Mouse (Mus musculus): ENCODE data around the gene Acsf2. TPM values are rescaled to one million over a fixed set of nuclear protein-coding genes. Genes with fewer than 3 reads are reported as not detected.

Acsf2 gene
- polyA plus RNA-seq, 1 experiment from 2014 or later, result 4.1 TPM

DNA sequence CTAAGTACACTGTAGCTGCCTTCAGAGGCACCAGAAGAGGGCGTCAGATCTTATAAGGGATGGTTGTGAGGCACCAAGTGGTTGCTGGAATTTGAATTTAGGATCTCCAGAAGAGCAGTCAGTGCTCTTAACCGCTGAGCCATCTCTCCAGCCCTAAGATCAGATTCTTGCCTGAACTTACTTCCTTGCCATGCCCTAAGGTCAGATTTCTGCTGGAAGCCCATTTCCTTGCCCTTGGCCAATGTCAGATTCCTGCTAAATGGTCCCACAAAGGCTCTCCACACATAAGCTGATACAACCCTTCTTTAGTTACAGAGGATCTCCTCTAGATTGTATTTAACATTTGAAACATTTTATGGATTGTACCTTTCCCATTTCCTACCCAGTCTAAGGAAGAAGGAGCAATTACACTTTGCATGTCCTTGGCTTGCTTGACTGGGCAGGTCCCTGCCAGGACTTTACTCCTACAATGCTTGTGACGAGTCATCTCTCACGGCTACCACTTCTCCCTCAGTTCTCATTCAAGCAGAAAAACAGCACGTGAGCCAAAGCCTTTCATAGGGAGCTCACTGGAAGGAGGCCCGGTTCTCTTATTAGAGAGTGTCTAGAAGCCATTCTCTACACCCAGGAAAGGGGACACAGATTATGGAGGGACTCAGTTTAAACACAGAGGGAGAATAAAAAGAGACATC is 19.2 kb upstream of the Acsf2 start:
- Histone ChIP-seq H3K9me3 (no peaks in the 10 kb centered on the region), H3K4me1 (no peaks in the 10 kb centered on the region), H3K4me3 (no peak overlapping the region), H3K27ac (replicated peaks) (no peak overlapping the region), H3K36me3 (replicated peaks) (no peaks in the 10 kb centered on the region), H3K27me3 (replicated peaks; ENCODE audit: low read depth, poor library complexity, severe bottlenecking) (peaks cover 2% of the 10 kb centered on the region)
- WGBS, result 69% methylated on average over 6 of the region's 6 CpGs
- no peak for DNase-seq (ENCODE audit: low spot score)

DNA sequence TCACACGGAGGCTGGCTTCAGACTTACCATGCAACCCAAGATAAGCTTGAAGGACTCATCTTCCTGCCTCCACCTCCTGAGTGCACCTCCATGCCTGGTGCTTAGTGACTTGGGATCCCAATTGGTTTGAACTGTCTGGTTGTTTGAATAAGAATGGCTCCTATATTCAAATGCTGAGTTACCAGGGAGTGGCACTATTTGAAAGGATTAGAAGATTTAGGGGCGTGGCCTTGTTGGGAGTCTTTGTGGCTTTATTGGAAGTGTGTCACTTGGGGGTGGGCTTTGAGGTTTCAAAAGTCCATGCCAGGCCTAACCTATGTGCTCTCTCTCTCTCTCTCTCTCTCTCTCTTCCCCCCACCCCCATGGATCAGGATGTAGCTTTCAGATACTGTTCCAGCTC is 16.0 kb upstream of the Acsf2 start:
- no peak overlapping the region for H3K4me3 ChIP-seq
- 93% methylated on average over 2 of the region's 2 CpGs for WGBS
- H3K9me3 ChIP-seq, result no peaks in the 10 kb centered on the region
- no peak overlapping the region for H3K27ac ChIP-seq (replicated peaks)
- no peak for DNase-seq (ENCODE audit: low spot score)
- no peaks in the 10 kb centered on the region for H3K4me1 ChIP-seq
- H3K36me3 ChIP-seq (replicated peaks), result no peaks in the 10 kb centered on the region
- H3K27me3 ChIP-seq (replicated peaks; ENCODE audit: low read depth, poor library complexity, severe bottlenecking), result peaks cover 10% of the 10 kb centered on the region

DNA sequence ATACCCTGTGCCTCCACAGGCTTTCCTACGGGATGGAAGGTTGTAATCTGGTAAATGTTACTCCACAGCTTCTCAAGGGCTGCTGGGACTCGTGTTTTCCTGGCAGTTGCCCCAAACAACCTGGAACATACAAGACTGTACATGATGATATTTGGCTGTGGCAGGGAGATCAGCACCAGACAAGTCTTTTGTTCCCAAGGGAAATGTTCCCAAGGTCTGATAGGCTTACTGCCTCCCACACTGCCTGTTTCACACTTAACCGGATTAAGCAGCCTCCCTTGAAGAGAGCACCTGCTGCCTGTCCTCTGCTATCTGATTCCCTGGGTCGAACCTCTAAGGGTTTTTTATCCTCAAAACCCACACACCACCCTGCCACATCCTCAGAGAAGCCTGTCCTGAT is 13.8 kb upstream of the Acsf2 start:
- no peaks in the 10 kb centered on the region for H3K4me1 ChIP-seq
- WGBS, result 29% methylated on average over 4 of the region's 4 CpGs
- no peak for DNase-seq (ENCODE audit: low spot score)

DNA sequence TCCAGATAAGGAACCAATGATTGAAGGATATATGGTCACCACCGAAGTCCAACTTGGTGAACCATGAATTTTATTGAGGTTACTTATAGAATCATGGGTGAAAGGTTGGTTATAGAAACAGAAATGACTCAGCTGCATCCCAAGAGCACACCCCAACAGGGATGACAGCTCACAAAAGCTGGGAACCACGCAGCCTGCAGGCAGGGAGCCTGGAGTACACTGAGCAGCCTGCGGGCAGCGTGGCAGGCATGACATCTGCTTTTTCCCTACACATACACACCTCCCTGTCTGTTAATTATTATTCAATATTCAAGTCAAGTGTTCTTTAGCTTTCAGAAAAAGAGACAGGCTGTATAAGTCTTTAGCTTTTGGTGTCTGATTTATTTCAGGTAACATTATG is 12.9 kb upstream of the Acsf2 start:
- H3K4me1 ChIP-seq, result no peaks in the 10 kb centered on the region
- H3K36me3 ChIP-seq (replicated peaks), result no peaks in the 10 kb centered on the region
- H3K9me3 ChIP-seq, result no peaks in the 10 kb centered on the region
- DNase-seq (ENCODE audit: low spot score), result no peak
- no peak overlapping the region for H3K4me3 ChIP-seq
- no peak overlapping the region for H3K27ac ChIP-seq (replicated peaks)
- peaks cover 10% of the 10 kb centered on the region for H3K27me3 ChIP-seq (replicated peaks; ENCODE audit: low read depth, poor library complexity, severe bottlenecking)
- WGBS, result 81% methylated on average over 4 of the region's 4 CpGs

More for the DNA sequence above, 13.8 kb upstream of the Acsf2 start:
- Histone ChIP-seq H3K27me3 (replicated peaks; ENCODE audit: low read depth, poor library complexity, severe bottlenecking) (peaks cover 10% of the 10 kb centered on the region), H3K36me3 (replicated peaks) (no peaks in the 10 kb centered on the region), H3K27ac (replicated peaks) (no peak overlapping the region), H3K4me3 (no peak overlapping the region), H3K9me3 (no peaks in the 10 kb centered on the region)

DNA sequence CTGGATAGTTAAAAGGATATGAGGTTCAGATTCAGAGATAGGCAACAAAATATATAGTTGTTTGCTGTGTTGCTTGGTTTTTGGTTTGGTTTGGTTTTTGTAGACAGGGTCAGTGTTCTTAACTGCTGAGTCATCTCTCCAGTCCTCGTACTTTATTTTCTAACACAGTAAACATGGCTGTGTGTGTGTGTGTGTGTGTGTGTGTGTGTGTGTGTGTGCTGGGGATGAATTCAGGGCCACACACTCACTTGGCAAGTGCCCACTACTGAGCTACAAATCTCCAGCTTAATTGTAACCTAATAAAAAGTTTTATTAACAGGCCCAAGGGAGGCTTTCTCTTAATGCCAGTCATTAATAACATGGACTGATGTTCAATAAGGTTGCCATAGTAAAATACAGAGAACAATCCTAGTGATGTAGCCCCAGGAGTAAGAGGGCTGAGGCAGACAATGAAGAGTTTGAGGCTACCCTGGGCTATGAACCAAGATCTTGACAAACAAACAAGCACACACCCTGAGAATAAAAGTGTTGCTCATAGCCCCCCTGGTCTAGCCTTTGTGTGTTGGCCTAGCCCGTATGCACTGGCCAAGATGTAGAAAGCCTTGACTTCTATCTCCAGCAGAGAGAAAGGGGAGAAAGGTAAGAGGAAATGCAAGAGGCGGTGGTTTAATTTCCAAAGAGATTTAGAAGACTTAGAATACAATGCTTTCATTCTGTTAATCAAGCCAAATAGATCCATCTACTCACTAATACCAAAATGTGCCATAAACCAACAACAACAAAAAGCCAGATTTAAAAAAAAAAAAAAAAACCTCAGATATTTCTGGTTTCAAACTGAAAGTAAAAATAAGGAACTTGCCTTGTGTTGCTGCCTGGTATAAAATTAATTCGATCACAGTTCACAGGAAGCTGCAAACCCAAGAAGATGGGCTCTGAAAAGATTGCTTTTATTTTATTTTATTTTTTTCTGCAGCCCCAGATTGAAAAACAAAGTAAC is 9.4 kb upstream of the Acsf2 start:
- no peaks in the 10 kb centered on the region for H3K36me3 ChIP-seq (replicated peaks)
- peaks cover 9% of the 10 kb centered on the region for H3K27me3 ChIP-seq (replicated peaks; ENCODE audit: low read depth, poor library complexity, severe bottlenecking)
- WGBS, result 77% methylated on average over 4 of the region's 4 CpGs
- H3K4me3 ChIP-seq, result no peak overlapping the region
- no peak overlapping the region for H3K27ac ChIP-seq (replicated peaks)
- H3K4me1 ChIP-seq, result no peaks in the 10 kb centered on the region
- no peaks in the 10 kb centered on the region for H3K9me3 ChIP-seq
- DNase-seq (ENCODE audit: low spot score), result no peak

DNA sequence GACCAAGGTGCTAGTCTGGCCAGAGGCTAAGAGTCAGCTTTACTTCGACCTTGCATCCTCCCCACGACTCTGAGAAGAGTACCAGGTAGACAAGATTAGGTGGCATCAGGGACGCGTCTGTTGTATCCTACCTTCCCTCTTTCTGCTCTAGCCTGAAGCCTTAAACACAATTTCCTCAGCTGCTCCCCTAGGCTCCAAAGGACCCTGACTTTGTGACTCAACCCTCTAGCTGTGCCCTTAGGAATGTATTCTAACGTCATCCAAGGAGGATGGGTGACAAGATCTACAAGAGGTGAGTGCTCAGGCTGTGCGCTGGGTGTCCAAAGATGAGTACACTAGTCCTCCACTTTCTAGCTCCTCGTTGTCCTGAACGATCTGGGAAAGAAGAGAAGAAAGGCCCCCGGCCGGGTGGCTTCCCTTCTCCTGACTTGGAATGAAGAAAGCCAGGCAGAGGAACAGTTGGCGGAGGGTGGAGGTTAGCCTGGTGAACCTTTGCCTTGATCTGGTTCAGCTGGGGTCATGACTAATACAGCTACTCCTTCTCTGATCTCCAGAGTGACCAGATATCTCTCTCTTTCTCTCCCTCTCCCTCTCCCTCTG is 785 bp upstream of the Acsf2 start:
- Histone ChIP-seq H3K4me1 (peaks cover 32% of the 10 kb centered on the region), H3K36me3 (replicated peaks) (peaks cover 6% of the 10 kb centered on the region; the same call in 1 of the 2 replicates), H3K4me3 (peak overlapping the region; percentile 61), H3K9me3 (no peaks in the 10 kb centered on the region), H3K27me3 (replicated peaks; ENCODE audit: low read depth, poor library complexity, severe bottlenecking) (peaks cover 18% of the 10 kb centered on the region), H3K27ac (replicated peaks) (peak overlapping the region; percentile 83)
- 67% methylated on average over 11 of the region's 11 CpGs for WGBS
- no peak for DNase-seq (ENCODE audit: low spot score)

DNA sequence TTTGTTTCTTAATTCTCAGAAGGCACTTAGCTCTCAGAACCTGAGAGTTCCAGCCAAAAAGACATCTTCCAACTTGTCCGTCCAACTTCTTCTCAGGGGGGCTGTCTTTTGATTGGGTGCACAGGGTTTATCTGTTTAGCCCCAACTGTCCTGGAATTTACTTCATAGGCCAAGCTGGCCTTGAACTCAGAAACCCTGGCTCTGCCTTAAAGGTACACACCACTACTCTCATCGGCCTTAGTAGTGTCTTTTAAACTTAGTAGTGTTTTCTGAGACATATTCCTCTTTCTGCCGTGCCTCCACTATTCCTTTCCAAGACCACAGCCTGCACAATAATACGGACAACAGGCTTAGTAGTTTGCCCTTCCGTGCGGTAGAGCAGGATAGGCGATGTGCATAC is 1.2 kb downstream of the Acsf2 start:
- peaks cover 32% of the 10 kb centered on the region for H3K4me1 ChIP-seq
- H3K27ac ChIP-seq (replicated peaks), result no peak overlapping the region
- H3K4me3 ChIP-seq, result peak overlapping the region; percentile 61
- peaks cover 18% of the 10 kb centered on the region for H3K36me3 ChIP-seq (replicated peaks)
- DNase-seq (ENCODE audit: low spot score), result no peak
- H3K9me3 ChIP-seq, result no peaks in the 10 kb centered on the region
- 89% methylated on average over 7 of the region's 7 CpGs for WGBS
- peaks cover 18% of the 10 kb centered on the region for H3K27me3 ChIP-seq (replicated peaks; ENCODE audit: low read depth, poor library complexity, severe bottlenecking)

DNA sequence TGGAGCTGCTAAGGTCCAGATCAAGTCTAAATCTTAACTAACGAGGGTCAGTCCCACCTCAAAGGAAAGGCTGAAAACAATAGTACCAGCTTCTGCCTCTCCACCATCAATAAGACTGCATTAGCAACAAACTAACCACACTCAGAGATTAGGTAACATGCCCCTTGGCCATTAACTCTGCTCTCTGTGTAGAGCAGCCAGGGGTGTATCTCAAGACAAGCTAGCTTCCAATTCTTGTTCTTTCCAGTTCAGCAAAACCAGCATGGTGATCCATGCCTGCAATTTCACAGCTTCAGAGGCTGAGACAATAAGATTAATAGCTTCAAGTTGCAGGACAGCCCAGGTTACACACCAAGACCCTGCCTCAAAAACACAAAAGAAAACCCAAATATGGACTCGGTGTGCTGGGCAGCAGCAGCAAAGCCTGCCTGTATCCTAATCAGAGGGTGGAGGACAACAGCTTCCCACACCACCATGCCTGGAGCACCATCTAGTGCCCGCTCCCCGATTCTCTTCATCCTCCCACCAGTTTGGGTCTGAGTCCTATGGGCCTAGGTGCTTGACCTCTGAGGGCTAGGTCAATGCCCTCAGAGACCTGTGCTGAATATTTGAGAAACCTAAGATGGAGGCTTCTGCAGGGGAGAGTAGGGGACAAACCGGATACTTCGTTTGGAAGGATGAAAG is 3.1 kb downstream of the Acsf2 start:
- H3K9me3 ChIP-seq, result no peaks in the 10 kb centered on the region
- H3K27me3 ChIP-seq (replicated peaks; ENCODE audit: low read depth, poor library complexity, severe bottlenecking), result peaks cover 18% of the 10 kb centered on the region
- 55% methylated on average over 6 of the region's 6 CpGs for WGBS
- no peak for DNase-seq (ENCODE audit: low spot score)
- H3K36me3 ChIP-seq (replicated peaks), result peaks cover 26% of the 10 kb centered on the region
- no peak overlapping the region for H3K4me3 ChIP-seq
- 0 out of 2 replicates have a peak overlapping the region, but pooled peaks have one; percentile 24 for H3K27ac ChIP-seq (replicated peaks)
- H3K4me1 ChIP-seq, result peaks cover 32% of the 10 kb centered on the region

DNA sequence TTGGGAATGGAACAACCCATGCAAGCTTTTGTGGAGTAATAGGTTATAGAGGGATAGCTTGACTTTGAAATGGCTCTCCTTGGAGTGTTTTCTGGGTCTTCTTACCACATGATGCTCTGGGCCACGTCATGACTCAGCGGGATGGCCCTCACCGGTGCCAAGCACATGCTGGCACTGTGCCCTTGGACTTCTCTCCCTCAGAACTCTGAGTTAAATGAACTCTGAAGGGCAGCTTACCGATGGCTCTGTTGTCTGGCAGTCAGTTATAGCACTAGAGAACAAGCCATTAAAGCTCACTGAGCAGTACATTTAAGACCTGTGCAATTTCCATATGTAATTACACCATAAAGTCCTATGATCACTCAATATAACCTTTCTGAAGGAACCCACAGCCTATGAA is 4.4 kb downstream of the Acsf2 start:
- Histone ChIP-seq H3K4me3 (no peak overlapping the region), H3K9me3 (no peaks in the 10 kb centered on the region), H3K27me3 (replicated peaks; ENCODE audit: low read depth, poor library complexity, severe bottlenecking) (0 out of 2 replicates have a peak, but pooled peaks cover 9% of the 10 kb centered on the region), H3K4me1 (peaks cover 34% of the 10 kb centered on the region), H3K27ac (replicated peaks) (no peak overlapping the region), H3K36me3 (replicated peaks) (peaks cover 27% of the 10 kb centered on the region)
- no peak for DNase-seq (ENCODE audit: low spot score)
- WGBS, result 95% methylated on average over 4 of the region's 4 CpGs

DNA sequence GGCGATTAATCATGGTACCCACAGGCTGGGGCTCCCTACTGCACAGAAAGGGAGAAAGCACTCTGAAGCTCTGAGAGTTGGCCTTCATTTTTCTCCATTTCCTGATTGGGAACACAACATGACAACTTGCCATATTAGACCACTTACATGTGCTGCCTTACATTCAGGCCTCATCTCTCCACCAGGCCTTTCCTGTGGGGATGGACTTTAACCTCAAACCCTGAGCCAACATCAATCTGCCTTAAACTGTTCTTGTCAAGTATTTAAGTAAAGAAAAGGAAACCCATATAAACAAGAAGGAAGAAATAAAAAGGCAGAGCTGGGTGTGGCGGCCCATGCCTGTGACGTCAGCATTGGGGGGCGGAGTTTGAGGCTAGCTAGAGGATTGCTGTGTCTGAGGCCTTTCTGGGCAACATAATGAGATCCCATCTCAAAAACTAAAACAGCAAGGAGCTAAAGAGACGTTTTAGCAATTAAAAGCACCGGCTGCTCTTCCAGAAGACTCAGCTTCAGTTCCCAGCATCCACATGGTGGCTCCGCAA is 5.3 kb downstream of the Acsf2 start:
- 0 out of 2 replicates have a peak, but pooled peaks cover 7% of the 10 kb centered on the region for H3K27me3 ChIP-seq (replicated peaks; ENCODE audit: low read depth, poor library complexity, severe bottlenecking)
- H3K9me3 ChIP-seq, result no peaks in the 10 kb centered on the region
- no peak for DNase-seq (ENCODE audit: low spot score)
- H3K36me3 ChIP-seq (replicated peaks), result peaks cover 29% of the 10 kb centered on the region
- no peak overlapping the region for H3K4me3 ChIP-seq
- peaks cover 35% of the 10 kb centered on the region for H3K4me1 ChIP-seq
- no peak overlapping the region for H3K27ac ChIP-seq (replicated peaks)
- 72% methylated on average over 7 of the region's 7 CpGs for WGBS

DNA sequence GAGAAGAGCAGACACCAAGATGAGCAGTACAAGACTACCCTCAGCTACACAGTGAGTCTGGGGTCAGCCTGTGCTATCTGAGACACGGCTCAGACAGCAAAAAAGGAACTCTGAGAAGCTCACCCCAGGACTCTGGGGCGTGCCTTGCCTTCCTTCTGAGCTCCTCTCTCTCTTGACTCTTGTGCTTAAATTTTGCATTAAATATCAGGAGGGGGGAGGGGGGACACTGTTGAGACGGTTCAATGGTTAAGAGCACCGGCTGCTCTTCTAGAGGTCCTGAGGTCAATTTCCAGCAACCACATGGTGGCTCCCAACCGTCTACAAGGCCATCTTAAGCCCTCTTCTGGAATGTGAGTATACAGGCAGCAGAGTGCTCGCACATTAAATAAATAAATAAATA is 14.2 kb downstream of the Acsf2 start:
- 74% methylated on average over 6 of the region's 6 CpGs for WGBS
- Histone ChIP-seq H3K27ac (replicated peaks) (no peak overlapping the region), H3K36me3 (replicated peaks) (peaks cover 8% of the 10 kb centered on the region), H3K4me1 (peaks cover 27% of the 10 kb centered on the region), H3K4me3 (no peak overlapping the region), H3K27me3 (replicated peaks; ENCODE audit: low read depth, poor library complexity, severe bottlenecking) (no peaks in the 10 kb centered on the region), H3K9me3 (no peaks in the 10 kb centered on the region)
- DNase-seq (ENCODE audit: low spot score), result no peak

DNA sequence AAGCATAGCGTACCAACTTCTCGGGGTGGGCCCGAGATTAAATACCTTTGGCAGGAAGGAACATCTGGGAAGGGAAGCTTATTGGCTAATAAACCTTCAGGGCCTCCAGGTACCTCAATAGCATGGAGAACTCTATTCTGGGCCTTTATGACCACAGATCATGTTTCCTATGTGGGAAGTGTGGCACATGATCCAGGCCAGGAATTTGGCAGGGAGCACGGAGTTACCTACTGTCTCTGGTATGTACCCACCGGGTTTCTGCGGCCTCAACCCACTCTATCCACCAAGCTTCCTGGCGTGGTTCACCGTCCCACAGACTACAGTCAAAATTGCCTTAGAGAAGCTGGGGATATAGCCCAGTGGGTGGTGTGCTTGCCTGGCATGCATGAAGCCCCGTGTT is 16.6 kb downstream of the Acsf2 start:
- Histone ChIP-seq H3K27ac (replicated peaks) (no peak overlapping the region), H3K36me3 (replicated peaks) (peaks cover 5% of the 10 kb centered on the region), H3K4me1 (peaks cover 6% of the 10 kb centered on the region), H3K27me3 (replicated peaks; ENCODE audit: low read depth, poor library complexity, severe bottlenecking) (no peaks in the 10 kb centered on the region), H3K4me3 (no peak overlapping the region), H3K9me3 (no peaks in the 10 kb centered on the region)
- DNase-seq (ENCODE audit: low spot score), result no peak
- WGBS, result 94% methylated on average over 9 of the region's 9 CpGs

Data from embryonic facial prominence, embryonic 10.5 days (tissue).